Mouse (Mus musculus) E14TG2a.4 (cell line): ENCODE data around the gene Ankrd35.

Source experiments
- CTCF ChIP-seq: conservative IDR thresholded peaks from 2 replicates; pipeline ENCODE4 v1.5.1; 2014; ENCODE audit warnings: low read length
- NANOG ChIP-seq: IDR thresholded peaks from 2 replicates; pipeline ENCODE4 v1.6.1; 2014; ENCODE audit warnings: borderline replicate concordance, low read length, mixed read lengths
- POU5F1 ChIP-seq: IDR thresholded peaks from 2 replicates; pipeline ENCODE4 v1.6.1; 2014; ENCODE audit warnings: low read length, borderline replicate concordance

- TF ChIP-seq CTCF (no peak), POU5F1 (no peak), NANOG (no peak)
Measured at GRCm38 (mm10) chr3:96632058-96632457, 37.9 kb upstream of the Ankrd35 start.
